Mouse (Mus musculus) hindbrain, embryonic 16.5 days (tissue): Measurements from ENCODE around the gene 2010111I01Rik. TPM values are rescaled to one million over a fixed set of nuclear protein-coding genes. Genes with fewer than 3 reads are reported as not detected.

Source experiments
- ATAC-seq: fragments of 200-750 bp; cut with Nextera tagmentation; 2 replicates; pipeline ENCODE4 v1.8.0; 2017; ENCODE audit warnings: moderate TSS enrichment, moderate library complexity
- H3K27ac ChIP-seq: fragments of 300-500 bp; sonication (generic); 2 replicates; pipeline ENCODE4 v1.5.1; 2014; ENCODE audit warnings: low read depth, mild to moderate bottlenecking, control low read depth, low read length, moderate library complexity
- H3K27me3 ChIP-seq: fragments of 300-500 bp; sonication (generic); replicated peaks from 2 replicates; pipeline ENCODE4 v1.6.1; 2014; ENCODE audit warnings: low read length; ENCODE audit not compliant: control insufficient read depth, insufficient read depth
- H3K36me3 ChIP-seq: fragments of 300-500 bp; sonication (generic); 2 replicates; pipeline ENCODE4 v1.6.1; 2014; ENCODE audit warnings: mild to moderate bottlenecking, low read length, moderate library complexity, mixed read lengths; ENCODE audit not compliant: control insufficient read depth, insufficient read depth
- H3K4me1 ChIP-seq: fragments of 300-500 bp; sonication (generic); 2 replicates; pipeline ENCODE4 v1.6.1; 2014; ENCODE audit warnings: low read depth, low read length; ENCODE audit not compliant: control insufficient read depth, insufficient read depth
- H3K4me2 ChIP-seq: fragments of 300-500 bp; sonication (generic); 2 replicates; pipeline ENCODE4 v1.6.1; 2014; ENCODE audit warnings: mild to moderate bottlenecking, low read length, control low read depth, moderate library complexity
- H3K4me3 ChIP-seq: fragments of 300-500 bp; sonication (generic); 2 replicates; pipeline ENCODE4 v1.5.1; 2014; ENCODE audit warnings: mild to moderate bottlenecking, low read length, control low read depth, moderate library complexity
- H3K9ac ChIP-seq: fragments of 300-500 bp; sonication (generic); 2 replicates; pipeline ENCODE4 v1.6.1; 2014; ENCODE audit warnings: low read depth, mild to moderate bottlenecking, control low read depth, low read length, moderate library complexity
- H3K9me3 ChIP-seq: fragments of 300-500 bp; sonication (generic); 2 replicates; pipeline ENCODE4 v1.6.1; 2014; ENCODE audit warnings: mild to moderate bottlenecking, low read length, moderate library complexity; ENCODE audit not compliant: control insufficient read depth
- WGBS: fragments of 180-500 bp; shearing (Covaris S2); extraction: QIAGEN DNeasy Blood & Tissue Kit; methylation state at CpG from one replicate; pipeline ENCODE4 v1.1.7; 2014; 5-methylcytosine and 5-hydroxymethylcytosine counted together
- polyA plus RNA-seq: library from polyadenylated mRNA; unstranded; fragments of >200 nt; fragmentation: Nextera tagmentation; extraction: Ambion mirVana; gene quantifications from 2 replicates; pipeline ENCODE4 v1.2.1, GENCODE M21; 2015

The 2010111I01Rik gene
- polyA plus RNA-seq, 1 experiment from 2014 or later, result 28.6 TPM

DNA sequence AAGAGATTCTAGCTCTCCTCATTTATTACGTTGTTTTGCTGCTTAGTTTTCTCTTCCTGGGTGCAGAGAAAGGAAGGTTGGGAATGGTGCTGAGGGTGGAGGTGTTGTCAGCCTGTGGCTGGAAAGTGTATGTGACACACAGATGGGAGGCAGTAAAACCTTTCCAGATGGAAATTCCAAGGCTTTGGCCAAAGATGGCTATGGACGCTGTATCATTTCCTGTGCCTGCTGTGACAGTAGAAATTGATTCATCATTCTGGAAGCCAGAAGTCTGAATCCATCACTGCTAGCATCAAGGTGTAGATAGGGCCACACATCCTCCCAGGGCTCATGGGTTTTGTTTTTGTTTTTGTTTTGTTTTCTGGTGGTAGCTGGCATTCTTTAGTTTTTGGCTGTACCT lies 141.9 kb downstream of the 2010111I01Rik start:
- Histone ChIP-seq H3K9me3 (no peaks in the 10 kb centered on the region), H3K9ac (no peak overlapping the region), H3K4me1 (no peaks in the 10 kb centered on the region), H3K4me3 (no peak overlapping the region), H3K27me3 (no peaks in the 10 kb centered on the region), H3K36me3 (no peaks in the 10 kb centered on the region), H3K27ac (no peak overlapping the region), H3K4me2 (no peak overlapping the region)
- no peak for ATAC-seq
- WGBS, result 80% methylated on average over 2 of the region's 2 CpGs

DNA sequence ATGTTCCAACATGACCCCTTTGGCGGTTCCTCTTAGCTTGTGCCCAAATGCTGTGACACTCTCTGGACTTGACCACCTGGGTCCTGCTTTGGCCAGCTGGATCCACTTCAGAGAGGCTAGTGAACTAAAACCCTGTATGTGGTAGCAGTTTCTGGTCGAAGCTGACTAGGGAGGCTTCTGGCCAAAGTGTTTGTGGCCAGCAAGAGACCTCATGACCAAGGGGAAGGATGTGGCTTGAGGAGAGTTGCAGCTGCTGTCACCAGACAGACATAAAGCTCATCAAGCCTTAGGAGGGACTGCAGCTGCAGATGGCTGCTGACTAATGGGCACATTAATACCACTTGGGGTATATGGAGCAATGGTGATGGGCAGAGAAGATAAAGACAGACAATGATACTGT lies 143.9 kb downstream of the 2010111I01Rik start:
- Histone ChIP-seq H3K27ac (no peak overlapping the region), H3K4me3 (no peak overlapping the region), H3K4me2 (no peak overlapping the region), H3K9me3 (no peaks in the 10 kb centered on the region), H3K27me3 (no peaks in the 10 kb centered on the region), H3K9ac (no peak overlapping the region), H3K36me3 (no peaks in the 10 kb centered on the region), H3K4me1 (peaks cover 10% of the 10 kb centered on the region)
- 56% methylated on average over 2 of the region's 2 CpGs for WGBS
- no peak; the same call in 1 of the 2 replicates for ATAC-seq

DNA sequence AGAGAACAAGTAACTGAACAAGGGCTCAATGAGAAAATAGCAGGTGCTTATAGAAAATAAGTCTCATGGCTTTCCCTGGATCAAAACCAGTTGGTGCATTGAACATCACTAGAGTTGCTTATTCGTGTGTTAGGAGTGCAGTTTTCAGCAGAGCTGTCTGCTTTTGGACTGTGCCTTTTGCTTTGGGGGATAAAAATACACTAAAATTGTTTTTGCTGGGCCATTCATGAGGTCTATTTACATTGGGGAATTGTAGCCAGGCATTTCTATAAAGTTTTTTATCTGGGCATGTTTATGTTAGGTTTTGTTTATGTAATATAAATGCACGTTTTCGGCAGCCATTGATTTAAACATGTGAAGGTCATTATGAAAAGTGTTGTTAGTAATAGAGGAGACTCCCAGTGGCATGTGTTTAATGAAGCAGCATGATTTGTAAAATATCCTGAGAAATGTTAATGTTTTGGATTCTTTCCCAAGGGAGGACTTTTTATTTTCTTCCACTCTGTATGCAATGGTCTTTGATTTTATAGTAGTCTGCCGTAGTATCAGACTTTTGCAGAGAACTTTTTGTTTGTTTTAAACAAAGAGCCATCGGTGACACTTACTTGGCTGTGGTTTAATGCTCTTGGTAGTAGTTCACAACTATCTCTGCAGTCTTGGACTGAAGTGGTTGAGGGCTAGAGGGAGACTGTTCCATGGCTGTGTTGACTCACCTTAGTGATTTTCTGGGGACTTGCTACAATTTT lies 146.8 kb downstream of the 2010111I01Rik start:
- peaks cover 10% of the 10 kb centered on the region for H3K4me1 ChIP-seq
- no peak overlapping the region for H3K4me2 ChIP-seq
- 53% methylated on average over 5 of the region's 5 CpGs for WGBS
- no peak for ATAC-seq
- no peak overlapping the region for H3K9ac ChIP-seq
- no peak overlapping the region; the same call in 1 of the 2 replicates for H3K27ac ChIP-seq
- H3K27me3 ChIP-seq, result no peaks in the 10 kb centered on the region
- no peaks in the 10 kb centered on the region for H3K9me3 ChIP-seq
- H3K36me3 ChIP-seq, result no peaks in the 10 kb centered on the region
- no peak overlapping the region for H3K4me3 ChIP-seq

- Histone ChIP-seq H3K27me3 (no peaks in the 10 kb centered on the region), H3K4me2 (no peak overlapping the region), H3K36me3 (no peaks in the 10 kb centered on the region), H3K9me3 (no peaks in the 10 kb centered on the region), H3K27ac (no peak overlapping the region; the same call in 1 of the 2 replicates), H3K4me1 (peaks cover 10% of the 10 kb centered on the region), H3K4me3 (no peak overlapping the region), H3K9ac (no peak overlapping the region)
- ATAC-seq, result no peak
- WGBS, result 76% methylated on average over 4 of the region's 4 CpGs
Measured at GRCm38 (mm10) chr13:63112043-63112597, 147.4 kb downstream of the 2010111I01Rik start.

GRCm38 (mm10) chr13:63112598-63113372 lies 148.1 kb downstream of the 2010111I01Rik start:
- Histone ChIP-seq H3K9me3 (no peaks in the 10 kb centered on the region), H3K27me3 (no peaks in the 10 kb centered on the region), H3K9ac (no peak overlapping the region), H3K4me3 (no peak overlapping the region), H3K27ac (peak overlapping the region; percentile 4; the same call in 1 of the 2 replicates), H3K4me1 (peaks cover 10% of the 10 kb centered on the region), H3K4me2 (no peak overlapping the region), H3K36me3 (no peaks in the 10 kb centered on the region)
- WGBS, result 55% methylated on average over 10 of the region's 10 CpGs
- ATAC-seq, result peak; percentile 59; the same call in 1 of the 2 replicates

DNA sequence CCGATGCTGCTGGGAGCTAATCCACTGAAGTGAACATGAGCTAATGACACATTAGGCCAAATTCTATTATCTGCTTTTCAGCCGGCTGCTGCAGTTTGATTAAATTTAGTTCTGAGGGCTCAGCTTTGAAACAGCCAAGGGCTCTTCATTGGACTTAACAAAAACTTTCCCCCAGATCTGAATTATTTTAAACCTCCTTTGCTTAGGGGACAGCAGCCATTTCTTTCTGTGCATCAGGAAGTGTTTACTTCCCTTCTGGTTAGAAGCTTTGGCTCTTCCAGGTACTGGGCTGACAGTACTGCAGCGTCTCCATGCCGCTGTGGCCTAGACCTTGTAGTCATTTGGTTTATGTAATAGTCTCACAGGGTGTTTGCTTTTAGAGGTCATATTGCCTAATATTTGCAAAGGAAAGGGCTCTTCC lies 149.2 kb downstream of the 2010111I01Rik start:
- Histone ChIP-seq H3K27me3 (no peaks in the 10 kb centered on the region), H3K27ac (no peak overlapping the region), H3K36me3 (no peaks in the 10 kb centered on the region), H3K9me3 (no peaks in the 10 kb centered on the region), H3K9ac (no peak overlapping the region), H3K4me2 (no peak overlapping the region), H3K4me1 (peaks cover 10% of the 10 kb centered on the region), H3K4me3 (no peak overlapping the region)
- WGBS, result 61% methylated on average over 4 of the region's 4 CpGs
- no peak for ATAC-seq

DNA sequence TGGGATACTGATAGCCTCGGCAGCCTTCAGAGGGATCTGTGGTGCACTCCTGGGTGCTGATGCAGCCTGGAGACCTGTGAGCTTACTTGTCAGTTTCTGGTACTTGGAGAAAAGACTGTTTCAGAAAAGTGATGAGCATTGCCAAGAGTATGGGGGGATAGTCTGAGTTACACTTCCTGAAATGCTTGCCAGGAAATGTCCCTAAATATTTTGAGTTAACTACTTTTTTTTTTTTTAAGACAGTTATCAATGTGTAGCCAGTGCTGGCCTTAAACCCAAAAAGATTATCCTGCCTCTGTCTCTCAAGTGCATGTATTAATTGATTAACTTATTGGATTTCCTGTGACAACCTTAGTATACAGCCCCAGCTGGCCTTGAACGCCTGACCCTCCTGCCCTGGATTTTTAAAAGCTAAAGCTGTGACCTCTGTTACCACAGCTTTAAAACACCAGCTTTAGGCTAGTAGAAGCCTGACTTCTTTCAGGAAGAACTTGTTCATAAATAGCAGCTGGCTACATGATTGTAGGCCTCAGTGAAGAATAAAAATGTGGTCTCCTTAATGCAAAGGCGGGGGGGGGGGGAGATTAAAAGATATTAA lies 150.6 kb downstream of the 2010111I01Rik start:
- Histone ChIP-seq H3K4me1 (peaks cover 10% of the 10 kb centered on the region), H3K4me2 (no peak overlapping the region), H3K27me3 (no peaks in the 10 kb centered on the region), H3K4me3 (no peak overlapping the region), H3K27ac (no peak overlapping the region), H3K9ac (no peak overlapping the region), H3K36me3 (no peaks in the 10 kb centered on the region), H3K9me3 (no peaks in the 10 kb centered on the region)
- 82% methylated on average over 3 of the region's 3 CpGs for WGBS
- ATAC-seq, result no peak

DNA sequence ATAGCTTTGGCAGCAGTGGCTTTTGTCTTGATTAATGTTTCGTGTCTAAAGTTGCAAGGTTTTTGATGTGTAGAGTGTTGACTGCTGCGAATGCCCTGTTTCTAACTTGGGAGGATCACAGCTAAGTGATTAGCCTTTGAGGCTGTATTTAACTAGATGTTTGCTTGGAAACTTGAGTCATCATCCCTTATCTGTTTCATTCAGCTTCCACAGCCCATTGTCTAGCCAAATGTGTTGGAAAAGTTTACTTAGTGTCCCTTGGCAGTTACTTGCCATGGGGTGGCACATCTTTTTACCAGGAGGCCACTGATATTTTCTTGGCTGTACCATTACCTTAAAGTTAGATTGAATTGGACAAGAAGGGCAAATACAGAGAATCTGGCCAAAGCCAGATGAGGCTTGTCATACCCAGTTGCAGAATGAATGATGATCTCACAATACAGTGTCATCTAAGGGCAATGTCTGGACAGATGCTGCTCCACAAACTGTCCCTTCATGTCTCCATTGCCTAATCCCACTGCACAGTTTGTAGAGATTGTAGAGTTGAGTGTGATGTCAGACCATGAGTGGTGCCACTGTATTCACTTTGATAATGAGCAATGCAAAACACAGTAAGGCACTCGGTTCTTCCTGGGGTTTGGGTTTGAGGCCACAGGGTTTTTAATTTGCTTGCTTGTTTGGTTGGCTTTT lies 152.9 kb downstream of the 2010111I01Rik start:
- Histone ChIP-seq H3K27me3 (no peaks in the 10 kb centered on the region), H3K4me3 (no peak overlapping the region), H3K9me3 (no peaks in the 10 kb centered on the region), H3K9ac (no peak overlapping the region), H3K4me2 (no peak overlapping the region), H3K4me1 (peaks cover 3% of the 10 kb centered on the region), H3K27ac (no peak overlapping the region), H3K36me3 (no peaks in the 10 kb centered on the region)
- WGBS, result 83% methylated on average over 3 of the region's 3 CpGs
- ATAC-seq, result no peak
